Mouse (Mus musculus) lung, postnatal 0 days (tissue): Measurements from ENCODE around the gene Znrf1.

Experiments used
- CTCF ChIP-seq: IDR thresholded peaks from 2 replicates; pipeline ENCODE4 v1.5.1; 2016; ENCODE audit warnings: antibody characterized with exemption, mild to moderate bottlenecking
- EP300 ChIP-seq: IDR thresholded peaks from 2 replicates; pipeline ENCODE4 v1.6.1; 2016; ENCODE audit warnings: antibody characterized with exemption, mild to moderate bottlenecking, control low read depth

DNA sequence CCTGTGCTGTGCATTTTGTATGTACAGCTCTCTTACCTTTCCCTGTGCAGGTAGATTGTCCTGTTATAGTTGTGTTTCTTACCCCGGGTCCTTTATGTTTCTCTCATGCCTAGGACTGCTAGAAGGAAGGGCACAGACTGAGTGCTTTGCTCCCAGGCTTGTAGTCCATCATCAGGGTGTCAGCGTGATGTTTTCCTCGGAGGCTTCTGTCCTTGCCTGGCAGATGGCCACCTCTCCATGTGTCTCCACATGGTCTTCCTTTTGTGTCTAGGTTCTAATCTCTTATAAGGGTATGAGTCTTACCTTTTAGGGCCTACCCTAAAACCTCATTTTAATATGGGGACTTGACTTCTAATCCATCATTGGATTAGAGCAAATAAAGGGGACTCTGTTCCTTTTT lies 31.7 kb downstream of the Znrf1 start:
- TF ChIP-seq EP300 (no peak), CTCF (no peak)
